Mouse (Mus musculus) inflammation-experienced regulatory T-cells, adult 6 months (primary cell): ENCODE results near the gene Polr1c. TPM values are rescaled to one million over a fixed set of nuclear protein-coding genes. Genes with fewer than 3 reads are reported as not detected.

Source experiments
- ATAC-seq: one replicate; pipeline ENCODE4 v1.8.0; 2017
- polyA plus RNA-seq, 3 experiments: library from polyadenylated mRNA; unstranded; fragments of 100-300 nt; shearing (Covaris generic); gene quantifications; one replicate each; pipeline ENCODE4 v1.2.1; 2017

Gene Polr1c
- polyA plus RNA-seq, 3 experiments from 2014 or later: 76.3 to 119 (median 100) TPM

DNA sequence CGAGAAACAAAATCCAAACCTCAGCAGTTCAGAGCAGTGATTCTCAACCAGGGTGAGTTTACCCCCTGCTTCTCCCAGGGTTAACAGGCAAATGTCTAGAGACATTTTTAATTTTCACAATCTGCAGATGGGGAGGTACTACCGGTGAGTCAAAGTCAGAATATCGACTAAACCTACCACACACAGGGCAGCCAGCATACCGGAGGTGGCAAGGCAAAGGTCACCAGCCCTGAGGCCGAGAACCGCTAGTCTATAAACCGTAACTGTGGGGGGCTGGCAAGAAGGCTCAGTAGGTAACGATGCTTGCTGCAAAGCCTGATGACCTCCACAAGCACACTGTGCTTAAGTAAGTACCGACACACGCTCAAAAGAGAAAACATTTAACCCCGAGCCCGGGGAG is 17.6 kb upstream of the Polr1c start:
- ATAC-seq: no peak

GRCm38 (mm10) chr17:46262201-46262694 is 14.4 kb upstream of the Polr1c start:
- no peak for ATAC-seq

DNA sequence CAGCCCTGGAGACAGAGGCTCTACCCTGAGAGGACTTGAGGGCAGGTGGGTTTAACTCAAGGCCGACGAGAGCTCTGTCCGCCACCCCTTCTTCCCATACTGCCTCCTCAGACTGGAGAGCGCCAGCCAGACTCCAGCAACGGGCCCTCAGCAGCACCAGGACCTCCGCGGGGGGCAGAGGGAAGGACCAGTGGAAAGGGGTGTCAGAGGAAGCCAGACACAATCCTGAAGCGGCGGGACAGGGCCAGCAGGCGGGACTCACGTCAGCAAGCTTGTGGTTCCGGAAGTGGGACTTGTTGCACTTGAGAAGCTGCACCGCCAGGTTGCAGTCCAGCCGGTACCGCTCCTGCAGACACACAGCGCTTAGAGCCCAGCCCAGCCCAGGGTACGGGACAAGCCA is 11.8 kb upstream of the Polr1c start:
- no peak for ATAC-seq

DNA sequence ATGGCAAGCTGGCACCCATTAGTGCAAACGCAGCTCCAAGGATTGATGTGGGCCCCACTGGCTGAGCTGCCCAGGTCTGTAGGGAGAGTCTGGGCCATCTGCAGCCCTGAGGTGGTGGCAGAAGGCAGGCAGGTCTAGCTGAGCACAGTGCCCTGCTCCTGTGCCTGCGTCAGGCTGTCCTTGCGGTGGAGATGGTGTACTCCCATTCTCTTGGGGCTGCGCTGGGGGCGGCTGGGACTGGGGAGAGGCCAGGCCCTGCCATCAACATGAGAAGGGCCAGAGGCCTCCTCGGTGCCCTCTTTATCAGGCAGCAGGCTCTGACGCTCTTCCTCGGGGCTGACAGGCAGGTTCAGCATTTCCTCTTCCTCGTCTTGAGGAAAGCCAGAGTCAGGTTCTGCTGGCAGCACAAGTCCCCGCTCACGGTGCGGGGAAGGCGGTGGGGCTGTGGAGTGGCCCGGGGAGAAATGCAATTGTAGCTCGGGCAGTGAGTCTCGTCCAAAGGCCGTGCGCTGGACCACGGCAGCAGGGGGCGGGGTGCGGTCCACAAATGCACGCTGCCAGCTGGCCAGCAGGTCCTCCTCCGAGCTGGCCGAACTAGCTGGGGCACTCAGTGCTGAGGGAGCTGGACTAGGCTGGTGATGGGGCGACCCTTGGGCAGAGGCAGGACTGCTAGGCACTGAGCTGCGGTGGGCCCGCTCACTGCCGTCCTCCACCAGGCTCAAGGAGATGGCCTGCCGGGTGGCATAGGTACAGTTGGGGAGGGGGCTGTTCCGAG is 10.6 kb upstream of the Polr1c start:
- no peak for ATAC-seq

GRCm38 (mm10) chr17:46255147-46255546 is 7.3 kb upstream of the Polr1c start:
- no peak for ATAC-seq

DNA sequence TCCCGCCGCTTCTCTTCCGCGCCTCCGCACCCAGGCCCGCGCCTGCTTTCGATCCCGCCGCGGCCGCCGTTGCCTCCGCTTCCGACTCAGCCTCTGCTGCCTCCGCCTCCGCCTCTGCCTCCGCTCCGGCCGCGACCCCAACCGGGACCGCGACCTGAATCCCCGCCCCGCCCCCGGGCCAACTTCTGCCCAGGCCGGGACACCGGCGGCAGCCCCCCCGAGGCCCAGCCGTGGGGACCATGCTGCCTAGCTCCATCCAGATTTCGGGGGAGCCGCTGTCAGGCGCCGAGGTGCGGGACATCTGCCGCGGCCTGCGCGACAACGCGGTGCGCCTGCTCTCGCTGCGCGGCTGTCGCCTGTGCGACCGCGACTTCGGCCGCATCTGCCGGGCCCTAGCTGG is 6.3 kb upstream of the Polr1c start:
- ATAC-seq: peak; percentile 15

DNA sequence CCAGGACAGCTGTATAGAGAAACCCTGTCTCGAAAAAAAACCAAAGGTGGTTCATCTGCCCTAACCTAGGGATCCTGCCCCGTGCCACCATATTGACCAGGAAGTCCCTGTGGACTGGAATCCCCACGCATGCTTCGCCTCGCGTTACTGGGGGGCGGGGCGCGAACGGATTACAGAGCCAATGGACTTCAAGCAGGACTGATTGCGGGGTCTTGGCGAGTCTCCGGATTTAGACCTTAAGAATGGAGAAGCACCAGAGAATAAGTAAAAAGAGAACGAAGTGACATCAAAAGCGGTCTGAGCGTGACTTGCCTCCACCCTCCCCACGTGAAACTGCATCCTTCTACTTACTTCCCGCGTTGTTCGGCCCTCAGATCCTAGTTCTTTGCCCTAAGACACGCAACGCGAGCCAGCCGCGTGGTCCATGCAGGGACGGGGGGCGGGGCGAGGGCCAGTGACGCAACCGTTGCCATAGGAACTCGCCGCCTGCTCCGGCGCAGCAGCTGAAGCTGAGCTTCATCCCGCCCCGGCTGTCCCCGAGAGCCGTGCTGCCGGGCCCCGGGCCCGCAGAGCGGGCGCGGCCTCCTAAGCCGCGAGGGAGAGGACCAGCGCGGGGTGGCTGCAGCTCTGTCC is 5.7 kb upstream of the Polr1c start, which contains the start of gene Lrrc73:
Lrrc73 (plus strand) TSS at position 80 of the 633 bp plus-strand sequence.
- peak; percentile 89 for ATAC-seq

- no peak for ATAC-seq
Observed at GRCm38 (mm10) chr17:46252571-46253451, 5.0 kb upstream of the Polr1c start.

DNA sequence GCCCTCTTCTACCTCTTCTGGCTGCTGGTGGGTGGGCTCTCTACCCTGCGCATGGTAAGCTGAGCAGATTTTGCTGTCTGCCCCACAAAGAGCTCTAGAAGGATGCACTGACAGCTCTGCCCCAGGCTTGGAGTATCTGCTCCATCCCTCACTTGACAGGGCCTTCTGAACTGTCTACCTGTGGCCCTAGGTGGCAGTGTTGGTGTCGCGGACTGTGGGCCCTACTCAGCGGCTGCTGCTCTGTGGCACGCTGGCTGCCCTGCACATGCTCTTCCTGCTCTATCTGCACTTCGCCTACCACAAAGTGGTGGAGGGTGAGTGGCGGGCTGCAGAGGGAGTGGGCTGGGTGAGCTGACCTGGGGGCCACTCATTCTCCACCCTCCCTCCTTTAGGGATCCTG is 3.3 kb upstream of the Polr1c start:
- no peak for ATAC-seq

GRCm38 (mm10) chr17:46248189-46248522 is 302 bp upstream of the Polr1c start:
- peak; percentile 25 for ATAC-seq

DNA sequence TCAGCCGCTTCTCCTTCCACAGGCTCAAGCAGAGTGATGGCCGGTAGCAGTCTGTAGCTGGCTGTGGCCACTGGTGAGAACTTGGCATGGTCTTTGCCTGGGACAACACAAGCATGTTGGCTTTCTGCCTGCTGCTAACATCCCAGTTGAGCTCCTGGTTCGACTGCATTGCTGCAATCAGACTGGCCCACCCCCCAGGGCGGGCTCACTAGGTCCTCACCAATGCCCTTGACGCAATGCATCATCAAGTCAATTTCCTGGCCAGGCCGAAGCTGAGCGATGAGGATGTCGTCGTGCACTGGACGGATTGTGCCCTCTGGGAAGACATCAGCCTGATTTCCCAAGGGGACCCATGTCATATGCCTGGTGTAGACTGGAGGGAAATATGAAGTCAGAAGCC is 3.3 kb downstream of the Polr1c start:
- no peak for ATAC-seq

DNA sequence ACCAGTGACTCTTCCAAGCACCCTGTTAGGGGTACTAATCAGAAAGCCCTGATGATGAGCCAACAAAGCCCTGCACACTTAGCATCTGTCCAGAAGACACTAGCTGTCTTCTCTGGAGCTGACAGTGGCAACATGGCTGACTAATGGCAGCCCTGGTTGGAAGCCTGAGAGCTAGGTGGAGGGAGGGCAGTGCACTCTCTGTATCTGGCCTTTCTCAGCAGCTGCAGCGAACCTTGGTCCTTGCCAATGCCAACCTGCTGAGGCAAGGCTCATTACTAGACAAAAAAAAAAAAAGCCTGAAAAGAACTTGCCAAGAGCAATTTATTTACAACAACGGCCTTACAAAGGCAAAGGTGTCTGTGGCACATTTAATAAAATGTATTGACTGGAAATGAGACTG is 4.2 kb downstream of the Polr1c start:
- no peak for ATAC-seq

- ATAC-seq: no peak
Observed at GRCm38 (mm10) chr17:46242993-46243392, 4.9 kb downstream of the Polr1c start.

GRCm38 (mm10) chr17:46242274-46242673 is 5.6 kb downstream of the Polr1c start:
- ATAC-seq: no peak

- ATAC-seq: no peak
Observed at GRCm38 (mm10) chr17:46241471-46241870, 6.4 kb downstream of the Polr1c start.

- ATAC-seq: no peak
Observed at GRCm38 (mm10) chr17:46239516-46240114, 8.2 kb downstream of the Polr1c start.

DNA sequence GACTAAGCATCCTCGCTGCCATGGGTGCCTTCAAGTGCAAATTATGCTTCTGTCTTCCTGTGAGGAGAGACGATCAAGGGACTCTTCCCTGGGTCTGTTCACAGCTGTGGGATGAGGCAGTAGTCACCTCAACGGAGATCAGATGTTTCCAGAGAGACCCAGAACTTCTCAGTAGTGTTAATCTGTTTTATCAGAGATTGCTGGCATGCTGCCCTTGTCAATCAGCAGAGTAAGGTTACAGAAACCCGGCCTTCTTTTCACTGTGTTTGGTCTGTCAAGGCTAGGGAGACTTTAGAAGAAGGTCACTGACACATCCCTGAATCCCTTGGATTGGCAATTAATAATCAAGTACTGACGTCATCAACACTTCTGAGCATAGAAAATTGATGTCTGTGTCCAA is 10.4 kb downstream of the Polr1c start:
- ATAC-seq: no peak

DNA sequence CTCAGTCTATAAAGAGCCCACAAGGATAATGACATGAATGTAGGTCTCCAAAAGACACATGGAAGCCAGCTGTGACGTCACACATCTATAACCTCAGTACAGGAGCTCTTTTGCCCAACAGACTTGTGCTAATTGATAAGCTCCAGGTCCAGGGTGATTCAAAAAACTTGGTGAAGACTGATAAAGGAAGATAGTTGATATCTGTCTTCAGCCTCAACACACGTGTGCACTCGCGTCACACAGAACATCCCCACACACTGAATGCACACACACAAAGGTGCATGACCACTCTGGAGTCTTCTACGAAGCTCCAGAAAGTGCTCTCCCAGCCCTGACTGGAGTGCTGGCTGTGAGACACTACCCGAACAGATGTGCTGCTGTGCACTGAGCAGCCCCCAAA is 10.8 kb downstream of the Polr1c start:
- ATAC-seq: no peak

GRCm38 (mm10) chr17:46236067-46236466 is 11.8 kb downstream of the Polr1c start:
- ATAC-seq: no peak

- no peak for ATAC-seq
Observed at GRCm38 (mm10) chr17:46227576-46227975, 20.3 kb downstream of the Polr1c start.

DNA sequence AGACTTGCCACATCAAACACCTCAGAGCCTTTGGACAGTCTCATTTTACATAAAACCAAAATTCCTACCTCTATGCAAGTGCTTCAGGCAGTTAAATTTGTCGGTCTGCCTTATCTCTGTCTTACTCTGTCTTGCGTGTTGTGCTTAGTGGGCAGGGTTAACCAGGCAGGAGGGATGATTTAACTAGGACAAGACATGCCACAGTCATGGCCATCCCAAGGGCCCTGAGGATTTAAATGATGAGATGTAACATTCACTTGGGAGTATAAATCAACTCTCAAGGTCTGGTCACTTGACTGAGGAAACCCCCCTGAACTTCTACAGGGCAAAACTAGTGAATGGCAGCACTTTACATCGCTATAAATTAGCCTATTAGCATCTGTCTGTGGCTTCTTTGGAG is 26.3 kb downstream of the Polr1c start:
- ATAC-seq: no peak

DNA sequence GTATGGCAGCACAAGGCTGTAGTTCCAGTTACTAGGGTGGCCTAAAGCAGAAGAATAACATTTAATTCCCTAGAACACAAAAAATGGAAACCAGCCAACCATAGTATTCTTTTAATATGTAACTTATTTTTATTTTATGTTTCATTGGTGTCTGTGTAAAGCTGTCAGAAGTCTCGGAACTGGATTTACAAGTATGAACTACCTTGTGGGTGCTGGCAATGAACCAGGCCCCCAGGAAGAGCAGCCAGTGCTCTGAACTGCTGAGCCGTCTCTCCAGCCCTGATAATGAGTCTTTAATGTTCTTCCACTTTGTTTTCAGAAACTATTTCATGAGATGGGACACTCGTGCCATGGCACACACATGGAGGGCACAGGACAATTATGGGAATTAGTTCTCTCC is 37.3 kb downstream of the Polr1c start:
- ATAC-seq: no peak

DNA sequence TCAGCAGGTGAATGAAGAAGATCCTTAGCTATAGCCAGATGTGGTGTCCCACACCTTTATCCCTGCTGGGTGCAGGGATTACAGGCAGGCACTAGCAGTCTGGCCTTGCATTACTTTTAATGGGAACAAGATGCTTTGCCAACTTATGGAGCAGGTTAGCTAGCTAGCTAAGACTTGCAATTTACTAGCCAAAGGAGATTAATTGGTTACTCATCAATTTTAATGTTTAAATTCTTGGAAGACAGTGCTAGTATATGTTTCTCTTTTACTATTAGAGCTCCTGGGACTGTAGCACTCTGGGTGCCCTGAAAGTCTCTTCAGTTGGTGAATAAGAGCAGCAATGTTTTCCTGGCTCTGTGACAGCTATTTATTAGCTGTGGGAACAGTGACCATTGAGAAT is 41.2 kb downstream of the Polr1c start:
- ATAC-seq: no peak
